Comparison of ENCODE assay signal across 25 mouse cellular contexts in genomic region chr19:33010886-33011446, GRCm38 (mm10).
DNase-seq lines count a peak whose midpoint lies in the region; ATAC-seq lines count a peak whose summit lies in the region.
"Had no signal": no experiment of that assay in that cellular context is flagged by ENCODE, and none has a peak within 500 bp of the region (broad histone marks: within the 10 kb centered on the region; RNA-seq: fewer than 3 reads in every experiment).

No protein-coding gene starts in this region.

- no peak overlapping the region for H3K4me2 ChIP-seq in forebrain, embryonic 14.5 days (ENCODE audit: low read length)
- H3K4me2 ChIP-seq in embryonic facial prominence, embryonic 12.5 days (replicated peaks), result no peak overlapping the region
- no peak overlapping the region for H3K4me2 ChIP-seq in limb, embryonic 15.5 days
- H3K4me2 ChIP-seq: heart, embryonic 11.5 days; hindbrain, embryonic 15.5 days; liver, embryonic 12.5 days; midbrain, embryonic 13.5 days had no signal

- H3K4me3 ChIP-seq in forebrain, embryonic 14.5 days (ENCODE audit: low read depth, low read length), result no peak overlapping the region
- H3K4me3 ChIP-seq in forebrain, embryonic 10.5 days, result no peak overlapping the region
- H3K4me3 ChIP-seq in embryonic facial prominence, embryonic 12.5 days, result no peak overlapping the region
- H3K4me3 ChIP-seq in limb, embryonic 15.5 days, result no peak overlapping the region
- H3K4me3 ChIP-seq: hindbrain, embryonic 15.5 days; liver, embryonic 12.5 days; midbrain, embryonic 13.5 days had no signal

- no peak overlapping the region for H3K27ac ChIP-seq in forebrain, embryonic 14.5 days (ENCODE audit: low read depth, low read length)
- H3K27ac ChIP-seq in forebrain, embryonic 10.5 days, result no peak overlapping the region
- H3K27ac ChIP-seq in embryonic facial prominence, embryonic 12.5 days, result peak overlapping the region; percentile 61; the same call in 1 of the 2 replicates
- 0 out of 2 replicates have a peak overlapping the region, but pooled peaks have one; percentile 57 for H3K27ac ChIP-seq in limb, embryonic 15.5 days
- H3K27ac ChIP-seq: hindbrain, embryonic 15.5 days; kidney, postnatal 0 days; liver, embryonic 12.5 days; midbrain, embryonic 13.5 days had no signal

- H3K9me3 ChIP-seq in forebrain, embryonic 14.5 days (replicated peaks; ENCODE audit: control insufficient read depth, low read length), result no peaks in the 10 kb centered on the region
- H3K9me3 ChIP-seq in forebrain, embryonic 10.5 days, result no peaks in the 10 kb centered on the region
- no peaks in the 10 kb centered on the region for H3K9me3 ChIP-seq in embryonic facial prominence, embryonic 12.5 days
- H3K9me3 ChIP-seq in limb, embryonic 15.5 days, result no peaks in the 10 kb centered on the region
- H3K9me3 ChIP-seq: hindbrain, embryonic 15.5 days; midbrain, embryonic 13.5 days had no signal

- WGBS in forebrain, embryonic 14.5 days, result 62% methylated on average over 11 of the region's 11 CpGs
- whole genome bisulfite sequencing in forebrain, embryonic 10.5 days, result 88% methylated on average over 11 of the region's 11 CpGs
- WGBS in embryonic facial prominence, embryonic 12.5 days, result 51% methylated on average over 11 of the region's 11 CpGs
- 52% methylated on average over 11 of the region's 11 CpGs for WGBS in limb, embryonic 15.5 days

- H3K27me3 ChIP-seq in forebrain, embryonic 14.5 days (replicated peaks; ENCODE audit: control insufficient read depth, insufficient read depth, low read length), result no peaks in the 10 kb centered on the region
- H3K27me3 ChIP-seq in forebrain, embryonic 10.5 days (ENCODE audit: poor library complexity, severe bottlenecking), result no peaks in the 10 kb centered on the region
- no peaks in the 10 kb centered on the region for H3K27me3 ChIP-seq in embryonic facial prominence, embryonic 12.5 days
- H3K27me3 ChIP-seq in limb, embryonic 15.5 days, result no peaks in the 10 kb centered on the region
- H3K27me3 ChIP-seq: hindbrain, embryonic 15.5 days; liver, embryonic 12.5 days; midbrain, embryonic 13.5 days; Patski had no signal

- no peaks in the 10 kb centered on the region for H3K36me3 ChIP-seq in forebrain, embryonic 14.5 days (ENCODE audit: control insufficient read depth, insufficient read depth, low read length)
- H3K36me3 ChIP-seq in forebrain, embryonic 10.5 days (replicated peaks), result no peaks in the 10 kb centered on the region
- no peaks in the 10 kb centered on the region for H3K36me3 ChIP-seq in embryonic facial prominence, embryonic 12.5 days
- no peaks in the 10 kb centered on the region for H3K36me3 ChIP-seq in limb, embryonic 15.5 days
- H3K36me3 ChIP-seq: hindbrain, embryonic 15.5 days; liver, embryonic 12.5 days; midbrain, embryonic 13.5 days had no signal

- no peak for ATAC-seq in forebrain, embryonic 14.5 days
- no peak for ATAC-seq in embryonic facial prominence, embryonic 12.5 days (ENCODE audit: insufficient number of reproducible peaks, insufficient read depth, low FRiP score, low TSS enrichment)
- no peak; the same call in 1 of the 2 replicates for ATAC-seq in limb, embryonic 15.5 days (ENCODE audit: insufficient number of reproducible peaks, low FRiP score, low TSS enrichment, low read depth)
- ATAC-seq: liver, embryonic 12.5 days; midbrain, embryonic 13.5 days; Patski had no signal

- H3K9ac ChIP-seq in forebrain, embryonic 14.5 days (ENCODE audit: low read length), result no peak overlapping the region
- no peak overlapping the region for H3K9ac ChIP-seq in embryonic facial prominence, embryonic 12.5 days
- H3K9ac ChIP-seq in limb, embryonic 15.5 days, result no peak overlapping the region
- H3K9ac ChIP-seq: hindbrain, embryonic 15.5 days; liver, embryonic 12.5 days; midbrain, embryonic 13.5 days had no signal

- H3K4me1 ChIP-seq in forebrain, embryonic 14.5 days (ENCODE audit: control insufficient read depth, insufficient read depth, low read length), result no peaks in the 10 kb centered on the region
- H3K4me1 ChIP-seq in forebrain, embryonic 10.5 days, result no peaks in the 10 kb centered on the region
- H3K4me1 ChIP-seq in embryonic facial prominence, embryonic 12.5 days, result no peaks in the 10 kb centered on the region
- H3K4me1 ChIP-seq in limb, embryonic 15.5 days, result no peaks in the 10 kb centered on the region
- H3K4me1 ChIP-seq: hindbrain, embryonic 15.5 days; liver, embryonic 12.5 days; midbrain, embryonic 13.5 days had no signal

- DNase-seq in forebrain, embryonic 14.5 days (ENCODE audit: low spot score), result peak; percentile 3
- DNase-seq in forebrain, embryonic 10.5 days (ENCODE audit: extremely low spot score, low spot score), result no peak
- peak; percentile 65 for DNase-seq in 3T3-L1 (ENCODE audit: low read depth, low spot score)
- DNase-seq in thymus, postnatal 10 days (ENCODE audit: low spot score in 2 of 2), result no peak
- no peak for DNase-seq in thymus, postnatal 36 days
- DNase-seq: adrenal gland, adult 2 months; cerebellum, adult 18-20 months; cerebellum, postnatal 25 days; embryo, embryonic 11 days; gastrocnemius, postnatal 14 days; heart, adult 11 months; kidney, adult 2 months; left cerebral cortex, postnatal 4 days; lung, adult 18-20 months; lung, postnatal 10 days; retina, postnatal 1 day; thymus, adult 18-20 months had no signal

Comparison
In these comparisons a context has a peak if more than half of its experiments do, and no peak if none do; other contexts are left out.
1. DNase-seq: peak in forebrain, embryonic 14.5 days (single experiment) and 3T3-L1 (single experiment); none in forebrain, embryonic 10.5 days (single experiment), thymus, postnatal 10 days (0 of 2) and thymus, postnatal 36 days (0 of 2).
2. H3K27ac ChIP-seq: peak in embryonic facial prominence, embryonic 12.5 days (single experiment) and limb, embryonic 15.5 days (single experiment); none in forebrain, embryonic 14.5 days (single experiment) and forebrain, embryonic 10.5 days (single experiment).